8 mouse cellular contexts compared by ENCODE assay signal in genomic region chr9:120492010-120492399, GRCm38 (mm10). TPM values are rescaled to one million over a fixed set of nuclear protein-coding genes. Genes with fewer than 3 reads are reported as not detected.
DNase-seq lines count a peak whose midpoint lies in the region; ATAC-seq and TF ChIP-seq lines count a peak whose summit lies in the region.

Eif1b (plus strand) TSS chr9:120492232.

- no peak for TF ChIP-seq CTCF in E14TG2a.4 (conservative IDR thresholded peaks at IDR 0.05; ENCODE audit: low read length)

- no peak for DNase-seq in adrenal gland, adult 18-20 months (ENCODE audit: low spot score in 2 of 2)
- no peak for DNase-seq in adrenal gland, adult (ENCODE audit: inconsistent age in 2 of 2, low spot score in 1 of 2)
- DNase-seq in embryonic facial prominence, embryonic 14.5 days (ENCODE audit: low spot score), result no peak
- DNase-seq in left cerebral cortex, postnatal 25 days (ENCODE audit: low spot score in 2 of 2), result no peak
- DNase-seq in kidney, postnatal 25 days, result no peak

- H3K9ac ChIP-seq in embryonic facial prominence, embryonic 14.5 days (ENCODE audit: low read depth, low read length), result peak within 1 kb of the TSS; percentile 99
- peak within 1 kb of the TSS; percentile 99 for H3K9ac ChIP-seq in heart, embryonic 15.5 days
- H3K9ac ChIP-seq in midbrain, embryonic 15.5 days, result peak within 1 kb of the TSS; percentile 100

- H3K4me3 ChIP-seq in E14TG2a.4 (replicated peaks; ENCODE audit: low read length), result peak within 1 kb of the TSS; percentile 97
- peak within 1 kb of the TSS; percentile 99 for H3K4me3 ChIP-seq in embryonic facial prominence, embryonic 14.5 days (ENCODE audit: low read depth, low read length)
- H3K4me3 ChIP-seq in heart, embryonic 15.5 days, result peak within 1 kb of the TSS; percentile 98
- peak within 1 kb of the TSS; percentile 98 for H3K4me3 ChIP-seq in midbrain, embryonic 15.5 days

- 5% methylated on average over 13 of the region's 19 CpGs for WGBS in embryonic facial prominence, embryonic 14.5 days
- WGBS in heart, embryonic 15.5 days, result 2% methylated on average over 19 of the region's 19 CpGs
- WGBS in midbrain, embryonic 15.5 days, result 2% methylated on average over 19 of the region's 19 CpGs

- H3K27me3 ChIP-seq in E14TG2a.4 (ENCODE audit: insufficient read depth, low read length), result peaks cover 12% of the 10 kb centered on the region
- no peaks in the 10 kb centered on the region for H3K27me3 ChIP-seq in embryonic facial prominence, embryonic 14.5 days (replicated peaks; ENCODE audit: control insufficient read depth, insufficient read depth, low read length)
- no peaks in the 10 kb centered on the region for H3K27me3 ChIP-seq in heart, embryonic 15.5 days
- no peaks in the 10 kb centered on the region for H3K27me3 ChIP-seq in midbrain, embryonic 15.5 days (replicated peaks)

- H3K9me3 ChIP-seq in E14TG2a.4 (ENCODE audit: low read length), result no peaks in the 10 kb centered on the region
- no peaks in the 10 kb centered on the region for H3K9me3 ChIP-seq in embryonic facial prominence, embryonic 14.5 days (ENCODE audit: control insufficient read depth, low read length)
- H3K9me3 ChIP-seq in heart, embryonic 15.5 days (replicated peaks), result no peaks in the 10 kb centered on the region
- H3K9me3 ChIP-seq in midbrain, embryonic 15.5 days, result no peaks in the 10 kb centered on the region

- H3K4me1 ChIP-seq in E14TG2a.4 (replicated peaks; ENCODE audit: low read depth, low read length), result peaks cover 16% of the 10 kb centered on the region
- peaks cover 6% of the 10 kb centered on the region; the same call in 1 of the 2 replicates for H3K4me1 ChIP-seq in embryonic facial prominence, embryonic 14.5 days (ENCODE audit: control insufficient read depth, insufficient read depth, low read length)
- peaks cover 11% of the 10 kb centered on the region for H3K4me1 ChIP-seq in heart, embryonic 15.5 days (replicated peaks)
- H3K4me1 ChIP-seq in midbrain, embryonic 15.5 days, result peaks cover 25% of the 10 kb centered on the region

- ATAC-seq in embryonic facial prominence, embryonic 14.5 days (ENCODE audit: low read depth), result peak; percentile 41
- peak; percentile 38 for ATAC-seq in heart, embryonic 15.5 days (replicated peaks; ENCODE audit: insufficient number of reproducible peaks, insufficient read depth, low FRiP score, low read depth)
- peak; percentile 67 for ATAC-seq in midbrain, embryonic 15.5 days (replicated peaks)

- peak within 1 kb of the TSS; percentile 91 for H3K4me2 ChIP-seq in embryonic facial prominence, embryonic 14.5 days (ENCODE audit: low read depth, low read length)
- peak within 1 kb of the TSS; percentile 83 for H3K4me2 ChIP-seq in heart, embryonic 15.5 days
- peak within 1 kb of the TSS; percentile 62 for H3K4me2 ChIP-seq in midbrain, embryonic 15.5 days

- intact Hi-C loops in left cerebral cortex, postnatal 25 days (cut with DNase I), result loop anchor here (5.0 to 10.0 kb wide), 2 partner anchors 187 to 300 kb away; partner anchors contain the start of gene Myrip

- H3K27ac ChIP-seq in embryonic facial prominence, embryonic 14.5 days (replicated peaks; ENCODE audit: low read depth, low read length), result peak within 1 kb of the TSS; percentile 89
- H3K27ac ChIP-seq in heart, embryonic 15.5 days, result peak within 1 kb of the TSS; percentile 92
- H3K27ac ChIP-seq in midbrain, embryonic 15.5 days, result peak within 1 kb of the TSS; percentile 95

- peaks cover 28% of the 10 kb centered on the region for H3K36me3 ChIP-seq in E14TG2a.4 (ENCODE audit: insufficient read depth, low read length)
- peaks cover 26% of the 10 kb centered on the region for H3K36me3 ChIP-seq in embryonic facial prominence, embryonic 14.5 days (ENCODE audit: control insufficient read depth, insufficient read depth, low read length)
- H3K36me3 ChIP-seq in heart, embryonic 15.5 days, result peaks cover 23% of the 10 kb centered on the region
- peaks cover 15% of the 10 kb centered on the region; the same call in 1 of the 2 replicates for H3K36me3 ChIP-seq in midbrain, embryonic 15.5 days (replicated peaks)

RNA-seq across cellular contexts. Expression of gene Eif1b, which starts in this region (rescaled TPM):
- 10 to 100 TPM; 59.9 to 66.0 TPM for total RNA-seq in adrenal gland, adult 18-20 months (2021)
- 160 and 166 TPM in 2 replicates for polyA plus RNA-seq in embryonic facial prominence, embryonic 14.5 days (2014; fragmentation: Nextera tagmentation; extraction: Ambion mirVana)
- polyA plus RNA-seq in heart, embryonic 15.5 days (2015; fragmentation: Nextera tagmentation; extraction: Ambion mirVana), result 120 and 133 TPM in 2 replicates
- 100 to 1,000 TPM; 160 to 173 TPM for total RNA-seq in left cerebral cortex, postnatal 25 days (2021)
- 294 and 304 TPM in 2 replicates for polyA plus RNA-seq in midbrain, embryonic 15.5 days (2015; fragmentation: Nextera tagmentation; extraction: Ambion mirVana)
